Mouse (Mus musculus): ENCODE results near the gene Alad. TPM values are rescaled to one million over a fixed set of nuclear protein-coding genes. Genes with fewer than 3 reads are reported as not detected.

The Alad gene
- polyA plus RNA-seq, 1 experiment from 2014 or later: 69.8 TPM

DNA sequence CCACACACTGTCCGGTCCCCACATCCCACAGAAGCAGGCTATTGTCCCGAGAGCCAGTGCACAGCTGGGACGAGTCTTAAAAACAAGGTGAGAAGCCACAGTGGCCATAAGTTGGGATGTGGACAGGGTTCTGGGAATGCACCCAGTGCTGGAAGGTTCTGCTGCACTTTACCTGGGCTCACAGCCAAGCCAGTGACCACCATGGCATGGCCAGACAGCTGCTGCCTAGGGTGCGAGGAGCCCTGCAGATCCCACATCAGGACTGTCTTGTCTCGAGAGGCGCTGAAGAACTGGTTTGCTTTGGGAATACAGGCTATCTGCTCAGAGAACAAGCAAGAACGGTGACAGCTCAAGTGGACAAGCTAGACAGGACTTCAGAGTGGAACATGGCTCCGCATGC, 59.4 kb downstream of the Alad start:
- no peak overlapping the region for H3K9ac ChIP-seq
- no peak for ATAC-seq (ENCODE audit: insufficient number of reproducible peaks, insufficient read depth, low FRiP score, low TSS enrichment, low read depth)
- WGBS: 89% methylated on average over 8 of the region's 8 CpGs
- 0 out of 2 replicates have a peak, but pooled peaks cover 3% of the 10 kb centered on the region for H3K36me3 ChIP-seq
- H3K27ac ChIP-seq: no peak overlapping the region
- H3K27me3 ChIP-seq: no peaks in the 10 kb centered on the region
- H3K4me3 ChIP-seq: no peak overlapping the region
- H3K4me2 ChIP-seq: no peak overlapping the region
- no peaks in the 10 kb centered on the region for H3K9me3 ChIP-seq
- peaks cover 8% of the 10 kb centered on the region; the same call in 1 of the 2 replicates for H3K4me1 ChIP-seq

Other genes starting within 250 kb of the Alad start
- 25.5 and 30.0 TPM in 2 replicates for gene Fkbp15, start 159.4 kb downstream of the Alad start, polyA plus RNA-seq (2015; fragmentation: Nextera tagmentation; extraction: Ambion mirVana)
- 42.8 and 43.7 TPM in 2 replicates for gene Slc31a1, start 159.2 kb downstream of the Alad start, polyA plus RNA-seq (2015; fragmentation: Nextera tagmentation; extraction: Ambion mirVana)
- gene Cdc26, start 111.3 kb downstream of the Alad start, polyA plus RNA-seq (2015; fragmentation: Nextera tagmentation; extraction: Ambion mirVana): 203 and 210 TPM in 2 replicates
- 25.5 and 26.4 TPM in 2 replicates for gene Prpf4, start 111.1 kb downstream of the Alad start, polyA plus RNA-seq (2015; fragmentation: Nextera tagmentation; extraction: Ambion mirVana)
- gene Rnf183, start 84.7 kb downstream of the Alad start, polyA plus RNA-seq (2015; fragmentation: Nextera tagmentation; extraction: Ambion mirVana): not detected in 2 replicates
- gene Wdr31, start 49.0 kb downstream of the Alad start, polyA plus RNA-seq (2015; fragmentation: Nextera tagmentation; extraction: Ambion mirVana): 7.6 and 8.0 TPM in 2 replicates
- gene Bspry, start 39.9 kb downstream of the Alad start, polyA plus RNA-seq (2015; fragmentation: Nextera tagmentation; extraction: Ambion mirVana): 5.4 and 5.5 TPM in 2 replicates
- 11.2 and 11.7 TPM in 2 replicates for gene Hdhd3, start 16.5 kb downstream of the Alad start, polyA plus RNA-seq (2015; fragmentation: Nextera tagmentation; extraction: Ambion mirVana)
- gene Pole3, start 5.2 kb upstream of the Alad start, polyA plus RNA-seq (2015; fragmentation: Nextera tagmentation; extraction: Ambion mirVana): 94.5 and 99.0 TPM in 2 replicates
- 0.39 and 0.49 TPM in 2 replicates for gene 4933430I17Rik, start 5.5 kb upstream of the Alad start, polyA plus RNA-seq (2015; fragmentation: Nextera tagmentation; extraction: Ambion mirVana)
- 50.8 and 53.2 TPM in 2 replicates for gene Rgs3, start 39.9 kb upstream of the Alad start, polyA plus RNA-seq (2015; fragmentation: Nextera tagmentation; extraction: Ambion mirVana)

Measured in embryonic facial prominence, embryonic 13.5 days (tissue).